Mouse (Mus musculus): ENCODE measurements at regions not wholly inside any gene's neighbourhood (a gene's known extent, or its start where the extent isn't known, plus 50 kb on each side); places are given as distances from the start of the nearest gene placed in this dataset.

GRCm38 (mm10) chr16:91970461-91970860 is 87.6 kb upstream of the Mrps6 start:
- DNase-seq (ENCODE audit: low spot score in 2 of 2) = no peak

- DNase-seq (ENCODE audit: low spot score in 2 of 2) = no peak
These were observed 84.9 kb upstream of the Mrps6 start for GRCm38 (mm10) chr16:91973183-91973582.

- no peak for DNase-seq (ENCODE audit: low spot score in 2 of 2)
These were observed 81.8 kb upstream of the Mrps6 start for GRCm38 (mm10) chr16:91976194-91976805.

GRCm38 (mm10) chr16:91978423-91978822 is 79.6 kb upstream of the Mrps6 start:
- no peak for DNase-seq (ENCODE audit: low spot score in 2 of 2)

- DNase-seq (ENCODE audit: low spot score in 2 of 2) = no peak
These were observed 79.2 kb upstream of the Mrps6 start for GRCm38 (mm10) chr16:91978846-91979245.

GRCm38 (mm10) chr16:91980482-91980881 is 77.6 kb upstream of the Mrps6 start:
- no peak for DNase-seq (ENCODE audit: low spot score in 2 of 2)

GRCm38 (mm10) chr16:91985211-91985610 is 72.9 kb upstream of the Mrps6 start:
- no peak for DNase-seq (ENCODE audit: low spot score in 2 of 2)

GRCm38 (mm10) chr16:91989332-91989731 is 68.7 kb upstream of the Mrps6 start:
- DNase-seq (ENCODE audit: low spot score in 2 of 2) = no peak

GRCm38 (mm10) chr16:91995459-91996190 is 62.4 kb upstream of the Mrps6 start:
- DNase-seq (ENCODE audit: low spot score in 2 of 2) = peak; percentile 16 to 39

- DNase-seq (ENCODE audit: low spot score in 2 of 2) = no peak
These were observed 50.7 kb upstream of the Mrps6 start for GRCm38 (mm10) chr16:92007351-92007750.

Data from left cerebral cortex, adult 8-10 months (tissue).